ENCODE assay signal across 14 mouse cellular contexts in the genomic region with DNA sequence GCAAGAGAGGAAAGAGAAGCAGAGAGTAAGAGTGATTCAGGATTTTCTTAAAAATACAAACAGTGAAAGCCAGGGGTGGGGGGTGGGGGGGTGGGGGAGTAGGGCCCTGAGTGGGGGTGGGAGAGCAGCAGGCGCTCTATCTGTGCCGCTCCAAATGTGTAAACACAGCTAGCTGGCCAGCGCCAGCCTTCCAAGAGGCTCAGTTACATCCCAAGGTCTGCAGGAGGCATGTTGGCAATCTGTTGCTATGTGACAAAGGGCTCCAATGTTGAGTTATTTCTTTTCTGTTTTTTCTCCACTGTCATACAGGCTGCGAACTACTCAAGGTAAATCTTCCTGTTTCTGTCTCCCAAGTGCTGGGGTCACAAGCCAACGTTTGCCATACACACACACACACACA. TPM values are rescaled to one million over a fixed set of nuclear protein-coding genes. Genes with fewer than 3 reads are reported as not detected.
DNase-seq lines count a peak whose midpoint lies in the region; ATAC-seq lines count a peak whose summit lies in the region.
"Had no signal": no experiment of that assay in that cellular context is flagged by ENCODE, and none has a peak within 500 bp of the region (broad histone marks: within the 10 kb centered on the region; RNA-seq: fewer than 3 reads in every experiment).

No protein-coding gene starts in this region.

- intact Hi-C loops in left cerebral cortex, postnatal 4 days (cut with DNase I): no loop called here

- peak; percentile 41 for DNase-seq in cerebellum, adult 11-12 months
- DNase-seq in cerebellum, adult 11 months: no peak
- peak; percentile 17 for DNase-seq in left cerebral cortex, postnatal 4 days
- no peak for DNase-seq in left cerebral cortex, adult 8-10 months (ENCODE audit: low spot score in 2 of 2)
- peak; percentile 43 for DNase-seq in adrenal gland, adult 8-10 months
- DNase-seq in cerebellum, postnatal 36 days: peak; percentile 40 to 47
- no peak for DNase-seq in heart, adult 8-10 months (ENCODE audit: low spot score)
- DNase-seq: kidney, adult 8-10 months; lung, postnatal 10 days had no signal

- ATAC-seq in megakaryocyte progenitor cell, adult 5-6 weeks (replicated peaks; ENCODE audit: poor library complexity): no peak
- ATAC-seq: midbrain, embryonic 13.5 days had no signal

RNA-seq across cellular contexts. Expression of gene Majin, which starts 9.4 kb away (rescaled TPM):
- total RNA-seq in left cerebral cortex, postnatal 4 days (2021): not detected
- total RNA-seq in left cerebral cortex, adult 8-10 months (2022): under 1 TPM in 2 of 4 experiments, not detected in 2; 0.51 to 0.73 TPM
- 1 to 10 TPM; 2.0 to 4.4 (median 3.5) TPM for total RNA-seq in adrenal gland, adult 8-10 months (2022)
- total RNA-seq in heart, adult 8-10 months (2022): not detected
- total RNA-seq in megakaryocyte progenitor cell, adult 5-6 weeks (2015): not detected in 2 replicates
- total RNA-seq in megakaryocyte progenitor cell, adult 5-6 weeks (2017): not detected in 2 replicates
- total RNA-seq: granulocyte monocyte progenitor cell, adult 5-6 weeks; layer of hippocampus, adult 2 months had no signal

RNA-seq across cellular contexts. Expression of gene Arl2, which starts 33.4 kb away (rescaled TPM):
- 10 to 100 TPM; 54.3 to 62.5 TPM for total RNA-seq in left cerebral cortex, postnatal 4 days (2021)
- 100 to 1,000 TPM in 2 of 4 experiments, 10 to 100 TPM in 2; 89.4 to 109 (median 102) TPM for total RNA-seq in left cerebral cortex, adult 8-10 months (2022)
- total RNA-seq in adrenal gland, adult 8-10 months (2022): 100 to 1,000 TPM in 2 of 4 experiments, 10 to 100 TPM in 2; 92.7 to 127 (median 112) TPM
- 10 to 100 TPM; 77.6 to 82.7 (median 79.4) TPM for total RNA-seq in heart, adult 8-10 months (2022)
- 29.2 and 37.4 TPM in 2 replicates for total RNA-seq in megakaryocyte progenitor cell, adult 5-6 weeks (2015)
- total RNA-seq in megakaryocyte progenitor cell, adult 5-6 weeks (2017): 33.6 and 37.0 TPM in 2 replicates

RNA-seq across cellular contexts. Expression of gene Batf2, which starts 34.0 kb away (rescaled TPM):
- total RNA-seq in left cerebral cortex, postnatal 4 days (2021): not detected
- total RNA-seq in left cerebral cortex, adult 8-10 months (2022): 1 to 10 TPM in 1 of 4 experiments, under 1 TPM in 3; 0.67 to 1.4 (median 0.76) TPM
- total RNA-seq in adrenal gland, adult 8-10 months (2022): 1 to 10 TPM; 1.4 to 3.5 (median 2.7) TPM
- 1 to 10 TPM in 1 of 4 experiments, under 1 TPM in 3; 0.31 to 1.4 (median 0.43) TPM for total RNA-seq in heart, adult 8-10 months (2022)
- total RNA-seq in megakaryocyte progenitor cell, adult 5-6 weeks (2015): 0.34 and 0.42 TPM in 2 replicates
- total RNA-seq in megakaryocyte progenitor cell, adult 5-6 weeks (2017): 0.44 and 0.71 TPM in 2 replicates

RNA-seq across cellular contexts. Expression of gene Snx15, which starts 46.7 kb away (rescaled TPM):
- total RNA-seq in left cerebral cortex, postnatal 4 days (2021): 10 to 100 TPM; 36.0 to 41.2 TPM
- 10 to 100 TPM; 36.9 to 50.9 (median 45.7) TPM for total RNA-seq in left cerebral cortex, adult 8-10 months (2022)
- 10 to 100 TPM; 34.0 to 49.1 (median 37.8) TPM for total RNA-seq in adrenal gland, adult 8-10 months (2022)
- 10 to 100 TPM; 14.8 to 18.0 (median 15.6) TPM for total RNA-seq in heart, adult 8-10 months (2022)
- 18.2 and 19.5 TPM in 2 replicates for total RNA-seq in megakaryocyte progenitor cell, adult 5-6 weeks (2015)
- total RNA-seq in megakaryocyte progenitor cell, adult 5-6 weeks (2017): 13.8 and 14.2 TPM in 2 replicates

RNA-seq across cellular contexts. Expression of gene Gpha2, which starts 51.4 kb away (rescaled TPM):
- not detected for total RNA-seq in left cerebral cortex, postnatal 4 days (2021)
- total RNA-seq in left cerebral cortex, adult 8-10 months (2022): not detected
- total RNA-seq in adrenal gland, adult 8-10 months (2022): 10 to 100 TPM; 23.4 to 37.6 (median 29.4) TPM
- not detected for total RNA-seq in heart, adult 8-10 months (2022)
- not detected in 2 replicates for total RNA-seq in megakaryocyte progenitor cell, adult 5-6 weeks (2015)
- total RNA-seq in megakaryocyte progenitor cell, adult 5-6 weeks (2017): not detected in 2 replicates
- total RNA-seq: granulocyte monocyte progenitor cell, adult 5-6 weeks; layer of hippocampus, adult 2 months; left cerebral cortex, postnatal 14 days had no signal

Comparison
In these comparisons a context has a peak if more than half of its experiments do, and no peak if none do; other contexts are left out.
1. DNase-seq: peak in cerebellum, adult 11-12 months (single experiment), left cerebral cortex, postnatal 4 days (single experiment), adrenal gland, adult 8-10 months (single experiment) and cerebellum, postnatal 36 days (2 of 2); none in cerebellum, adult 11 months (single experiment), left cerebral cortex, adult 8-10 months (0 of 2) and heart, adult 8-10 months (single experiment).